Mouse (Mus musculus): ENCODE results near the gene Slc22a15. TPM values are rescaled to one million over a fixed set of nuclear protein-coding genes. Genes with fewer than 3 reads are reported as not detected.

Gene Slc22a15
- polyA plus RNA-seq, 1 experiment from 2014 or later, result 5.5 TPM

DNA sequence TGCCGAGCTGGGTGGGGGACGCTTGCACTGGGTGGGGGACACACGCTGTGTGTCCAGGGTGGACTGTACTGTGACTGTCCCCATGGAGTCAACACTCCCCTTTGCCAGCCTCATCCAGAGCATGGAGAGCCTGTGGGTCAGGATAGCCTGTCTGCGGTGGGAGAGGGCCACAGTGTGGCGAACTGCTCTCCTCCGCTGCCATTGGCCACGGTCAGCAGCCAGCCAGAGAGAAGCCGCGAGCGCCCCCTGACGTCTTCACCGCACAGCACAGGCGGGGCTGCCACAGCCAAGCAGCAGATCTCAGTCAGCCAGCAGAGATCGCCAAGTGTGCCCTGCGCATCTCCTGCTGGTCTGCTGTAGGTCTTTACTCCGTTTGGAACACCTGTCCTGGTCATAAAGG is 118.1 kb downstream of the Slc22a15 start:
- Histone ChIP-seq H3K9me3 (ENCODE audit: control insufficient read depth, low read length) (no peaks in the 10 kb centered on the region), H3K4me3 (ENCODE audit: low read depth, low read length) (no peak overlapping the region), H3K4me2 (ENCODE audit: low read depth, low read length, severe bottlenecking) (no peak overlapping the region), H3K9ac (ENCODE audit: low read length) (no peak overlapping the region), H3K36me3 (ENCODE audit: control insufficient read depth, insufficient read depth, low read length) (no peaks in the 10 kb centered on the region), H3K27ac (ENCODE audit: low read depth, low read length) (no peak overlapping the region), H3K27me3 (ENCODE audit: control insufficient read depth, insufficient read depth, low read length) (no peaks in the 10 kb centered on the region), H3K4me1 (replicated peaks; ENCODE audit: control insufficient read depth, insufficient read depth, low read length) (peaks cover 9% of the 10 kb centered on the region)
- 9% methylated on average over 16 of the region's 16 CpGs for WGBS
- DNase-seq (ENCODE audit: low spot score) (peak; percentile 95), ATAC-seq (replicated peaks; ENCODE audit: low FRiP score) (peak; percentile 91)

Other genes with a start within 250 kb of the Slc22a15 start
- 0.92 and 1.2 TPM in 2 replicates for gene Mab21l3, start 75.5 kb downstream of the Slc22a15 start, polyA plus RNA-seq (2014; fragmentation: Nextera tagmentation; extraction: Ambion mirVana)
- 41.4 and 44.9 TPM in 2 replicates for gene Nhlh2, start 85.6 kb upstream of the Slc22a15 start, polyA plus RNA-seq (2014; fragmentation: Nextera tagmentation; extraction: Ambion mirVana)
- not detected in 2 replicates for gene Casq2, start 162.0 kb upstream of the Slc22a15 start, polyA plus RNA-seq (2014; fragmentation: Nextera tagmentation; extraction: Ambion mirVana)

Measured in forebrain, embryonic 11.5 days (tissue).